21 mouse cellular contexts compared by ENCODE assay signal in genomic region chr8:128843749-128844148, GRCm38 (mm10). TPM values are rescaled to one million over a fixed set of nuclear protein-coding genes. Genes with fewer than 3 reads are reported as not detected.
"Had no signal": no experiment of that assay in that cellular context is flagged by ENCODE, and none has a peak within 500 bp of the region (broad histone marks: within the 10 kb centered on the region; RNA-seq: fewer than 3 reads in every experiment).

No protein-coding gene starts in this region.

- H3K4me2 ChIP-seq: limb, embryonic 13.5 days; liver, embryonic 15.5 days; midbrain, embryonic 12.5 days had no signal

- H3K27ac ChIP-seq: hindbrain, postnatal 0 days; layer of hippocampus, adult 2 months; limb, embryonic 13.5 days; liver, embryonic 15.5 days; macrophage; midbrain, embryonic 12.5 days had no signal

- ATAC-seq: hindbrain, postnatal 0 days had no signal

- H3K4me3 ChIP-seq: layer of hippocampus, adult 2 months; limb, embryonic 13.5 days; liver, embryonic 15.5 days; megakaryocyte, embryonic 14.5 days; midbrain, embryonic 12.5 days had no signal

- H3K27me3 ChIP-seq: limb, embryonic 13.5 days; liver, embryonic 15.5 days; megakaryocyte, embryonic 14.5 days; midbrain, embryonic 12.5 days had no signal

- H3K4me1 ChIP-seq: limb, embryonic 13.5 days; liver, embryonic 15.5 days; megakaryocyte, embryonic 14.5 days; midbrain, embryonic 12.5 days had no signal

- H3K9ac ChIP-seq: limb, embryonic 13.5 days; liver, embryonic 15.5 days; midbrain, embryonic 12.5 days had no signal

- DNase-seq: kidney, adult 11 months; kidney, postnatal 10 days; kidney, postnatal 4 days; right cerebral cortex, adult 18-20 months; right cerebral cortex, postnatal 25 days; thymus, adult 18-20 months; thymus, postnatal 14 days had no signal

- H3K36me3 ChIP-seq: limb, embryonic 13.5 days; liver, embryonic 15.5 days; midbrain, embryonic 12.5 days had no signal

- H3K9me3 ChIP-seq: limb, embryonic 13.5 days; liver, embryonic 15.5 days; megakaryocyte, embryonic 14.5 days; midbrain, embryonic 12.5 days had no signal

RNA-seq across cellular contexts. Expression of gene Gm3952, which starts 45.3 kb away (rescaled TPM):
- polyA plus RNA-seq: hindbrain, postnatal 0 days; intestine, embryonic 14.5 days; kidney, embryonic 14.5 days; limb, embryonic 13.5 days; liver, adult 2 months; liver, embryonic 15.5 days; macrophage; midbrain, embryonic 12.5 days; midbrain, postnatal 0 days; neural tube, embryonic 14.5 days; small intestine, adult 2 months; stomach, embryonic 14.5 days had no signal
